Mouse (Mus musculus): ENCODE results near the gene Tpx2.
A peak's percentile ranks its signal among the peaks of the same experiment; 100 is the strongest.

The Tpx2 gene

DNA sequence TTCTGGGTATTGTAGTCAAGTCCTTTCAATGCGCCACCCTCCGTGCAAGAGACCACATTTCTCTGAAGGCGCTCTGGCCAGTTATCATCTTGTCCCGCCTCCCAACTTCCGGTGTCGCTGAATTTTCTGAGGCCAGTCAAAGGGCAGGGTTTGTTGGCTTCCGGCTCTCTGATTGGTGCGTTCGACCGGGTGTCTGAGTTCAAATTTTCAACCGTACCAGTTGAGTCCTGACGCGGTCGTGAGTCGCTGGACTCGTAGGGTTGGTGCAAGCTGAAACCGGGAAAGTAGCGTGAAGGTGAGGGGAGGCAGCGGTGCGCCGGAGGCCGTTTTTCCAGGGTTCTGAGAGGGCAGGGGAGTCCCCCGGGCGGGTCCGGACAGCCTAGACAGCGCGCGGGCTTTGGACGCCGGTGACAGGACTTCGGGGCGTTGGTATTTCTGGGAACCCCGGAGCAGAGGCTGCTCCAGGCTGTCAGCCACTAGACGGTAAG, at the start of gene Tpx2:
Gene Tpx2 (plus strand): TSS at position 150 of the 488 bp plus-strand sequence.
- DNase-seq (ENCODE audit: low read depth, low spot score) = peak; percentile 99

DNA sequence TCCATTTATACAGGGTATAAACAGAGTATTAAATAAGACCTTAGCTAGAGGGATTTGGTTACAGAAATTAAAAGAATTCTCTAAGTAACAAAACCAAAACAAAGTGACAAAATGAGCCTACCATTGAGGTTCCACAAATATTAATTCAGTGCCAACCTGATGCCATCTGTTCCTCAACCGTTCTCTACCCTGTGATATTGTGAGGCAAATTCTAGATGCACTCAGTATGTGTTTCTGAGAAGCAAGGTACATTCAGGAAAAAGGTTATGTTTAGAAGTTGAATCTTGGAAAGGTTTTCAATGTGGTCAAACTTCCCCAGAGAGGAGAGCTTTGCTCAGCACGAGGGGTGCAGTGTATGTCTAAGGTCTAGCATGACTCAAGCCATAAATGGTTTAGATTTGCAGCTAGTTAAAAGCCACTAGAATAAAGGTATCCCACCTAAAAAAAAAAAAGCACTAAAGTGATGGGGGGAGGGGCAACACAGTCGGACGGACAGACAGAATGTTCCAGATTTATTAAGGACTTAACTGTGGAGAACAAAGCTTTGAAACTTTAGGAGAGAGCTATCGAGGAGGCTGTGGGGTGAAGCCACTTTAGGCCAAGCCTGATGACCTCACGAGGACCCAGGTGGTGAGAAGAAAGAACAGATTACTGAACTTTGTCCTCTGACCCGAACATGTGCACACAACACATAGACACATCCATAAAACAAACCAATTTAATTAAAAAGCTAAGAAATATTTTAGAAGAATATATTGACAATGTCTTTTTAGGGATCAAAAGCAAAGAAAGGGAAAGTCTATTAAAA, 47.6 kb upstream of the Tpx2 start:
- DNase-seq (ENCODE audit: low read depth, low spot score) = no peak

DNA sequence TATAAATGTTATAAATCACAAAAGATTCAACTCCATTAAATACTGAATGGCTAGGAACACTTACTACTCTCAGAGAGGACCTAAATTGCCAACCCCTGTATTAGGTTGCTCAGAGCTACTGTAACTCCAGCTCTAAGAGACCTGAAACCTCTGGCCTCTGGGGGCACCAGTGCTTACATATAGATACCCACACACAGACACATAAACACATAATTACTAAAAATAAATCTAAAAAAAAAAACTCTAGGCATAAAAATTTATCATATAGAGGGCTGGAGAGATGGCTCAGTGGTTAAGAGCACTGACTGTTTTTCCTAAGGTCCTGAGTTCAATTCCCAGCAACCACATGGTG, 47.0 kb upstream of the Tpx2 start:
- no peak for DNase-seq (ENCODE audit: low read depth, low spot score)

DNA sequence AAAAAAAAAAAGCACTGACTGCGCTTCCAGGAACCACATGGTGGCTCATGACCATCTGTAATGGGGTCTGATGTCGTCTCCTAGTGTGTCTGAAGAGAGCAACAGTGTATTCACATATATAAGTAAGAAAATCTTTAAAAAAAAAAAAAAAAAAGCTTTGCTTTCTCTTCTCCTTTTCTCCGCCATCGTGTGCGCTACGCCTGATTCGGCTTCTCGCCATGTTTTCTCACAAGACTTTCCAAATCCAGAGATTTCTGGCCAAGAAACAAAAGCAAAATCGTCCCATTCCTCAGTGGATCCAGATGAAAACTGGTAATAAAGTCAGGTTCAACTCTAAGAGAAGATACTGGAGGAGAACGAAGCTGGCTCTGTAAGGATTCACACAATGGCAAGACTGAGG, 45.5 kb upstream of the Tpx2 start:
- DNase-seq (ENCODE audit: low read depth, low spot score) = no peak

DNA sequence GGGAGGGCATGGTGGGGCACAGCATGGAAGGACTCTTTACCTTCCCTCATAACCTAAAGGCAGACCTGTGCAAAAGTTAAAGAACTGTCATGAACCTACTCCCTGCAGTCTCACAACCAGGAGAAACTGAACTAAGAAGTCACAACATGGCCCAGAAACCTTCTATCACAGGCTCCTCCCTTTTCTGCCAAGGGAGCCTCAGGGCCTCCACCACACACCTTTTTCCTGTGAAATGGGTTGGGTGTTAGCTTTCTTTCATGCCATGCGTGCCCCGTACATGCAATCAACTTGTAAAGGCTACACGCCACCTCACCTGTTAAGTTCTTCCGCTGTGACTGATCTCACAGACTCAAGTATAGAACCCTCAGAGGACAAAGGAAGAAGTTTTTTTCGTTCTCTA, 44.7 kb upstream of the Tpx2 start:
- no peak for DNase-seq (ENCODE audit: low read depth, low spot score)

DNA sequence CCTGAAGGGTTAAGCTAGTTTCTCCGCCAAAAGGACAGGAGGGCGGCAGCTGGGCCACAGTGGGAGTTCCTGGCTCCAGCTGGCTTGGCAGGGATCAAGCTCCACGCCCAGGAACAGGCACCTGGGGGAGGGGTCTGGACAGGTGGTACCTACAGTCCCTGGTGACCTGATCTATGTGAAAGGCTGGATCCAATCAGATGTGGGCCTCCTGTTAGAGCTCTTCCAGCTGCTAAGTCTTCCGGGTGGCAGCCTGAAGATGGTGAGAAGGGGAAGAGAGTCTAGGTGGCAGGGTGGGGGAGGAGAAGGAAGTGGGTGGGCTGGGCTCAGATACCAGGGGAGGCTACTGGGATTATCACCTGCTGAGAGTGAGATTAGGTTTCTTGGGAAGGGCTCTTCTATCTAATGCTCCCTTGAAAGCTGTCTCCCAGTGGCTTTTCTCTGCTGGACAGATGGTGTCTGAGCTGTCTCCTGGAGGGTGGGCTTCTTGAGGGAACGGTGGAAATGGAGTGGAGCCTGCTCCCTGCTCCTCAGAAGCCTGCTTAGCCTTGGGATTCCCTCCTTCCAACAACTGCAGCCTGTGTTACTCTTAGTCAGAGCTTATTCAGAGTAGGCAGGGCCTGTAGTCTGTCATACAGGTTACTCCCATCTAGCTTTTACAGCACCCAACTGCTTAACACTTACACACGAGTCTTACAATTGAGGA, 43.2 kb upstream of the Tpx2 start:
- DNase-seq (ENCODE audit: low read depth, low spot score) = no peak

DNA sequence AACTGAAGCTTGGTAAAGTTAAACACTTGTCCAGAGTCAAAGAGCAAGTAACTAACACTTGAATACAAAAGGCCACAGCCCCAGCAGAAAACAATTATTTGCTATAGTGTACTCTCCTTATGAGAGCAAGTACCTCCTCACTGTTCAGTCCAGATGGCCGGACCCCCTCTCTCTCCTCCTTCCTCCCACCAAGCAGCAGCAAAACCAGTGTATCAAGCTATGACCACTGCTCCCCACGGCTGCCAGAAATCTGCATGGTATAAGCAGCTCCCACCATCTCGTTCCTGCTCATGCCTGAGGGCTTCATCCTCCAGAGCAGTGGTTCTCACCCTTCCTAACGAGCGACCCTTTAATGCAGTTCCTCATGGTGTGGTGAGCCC, 42.7 kb upstream of the Tpx2 start:
- DNase-seq (ENCODE audit: low read depth, low spot score) = no peak

DNA sequence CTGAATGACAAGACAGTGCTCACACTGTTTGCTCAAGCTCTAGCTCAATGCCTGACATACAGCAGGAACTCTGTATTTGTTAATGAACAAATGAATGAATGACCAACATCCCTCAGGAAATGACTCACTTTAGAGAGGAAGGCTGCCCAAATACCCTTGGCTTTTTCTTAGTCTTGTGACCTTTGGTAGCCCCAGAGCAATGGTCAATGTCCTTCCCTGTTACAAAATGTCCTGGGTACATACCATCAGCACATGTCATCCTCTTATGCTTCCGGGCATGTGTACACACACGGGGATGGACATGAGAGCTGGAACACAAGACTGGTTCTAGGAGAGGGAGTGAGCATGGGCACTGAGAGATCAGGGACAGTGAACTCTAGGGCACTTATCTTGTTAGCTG, 41.7 kb upstream of the Tpx2 start:
- no peak for DNase-seq (ENCODE audit: low read depth, low spot score)

DNA sequence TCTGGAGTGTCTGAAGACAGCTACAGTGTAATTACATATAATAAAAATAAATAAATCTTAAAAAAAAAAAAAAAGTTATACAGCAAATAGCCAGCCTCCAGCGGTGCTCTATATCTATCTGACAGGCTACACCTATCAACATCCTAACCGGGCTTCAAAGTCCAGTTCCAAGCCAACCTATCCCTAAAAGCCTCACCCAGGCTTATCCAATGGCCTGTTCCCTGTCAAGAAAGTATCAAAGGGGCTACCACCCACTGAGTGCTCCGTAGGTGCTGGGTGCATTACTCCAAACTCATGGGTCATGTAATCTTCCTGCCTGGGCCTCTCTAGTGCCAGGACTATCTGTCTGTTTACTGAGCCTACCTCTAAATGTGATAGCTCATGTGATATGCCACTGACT, 39.6 kb upstream of the Tpx2 start:
- no peak for DNase-seq (ENCODE audit: low read depth, low spot score)

DNA sequence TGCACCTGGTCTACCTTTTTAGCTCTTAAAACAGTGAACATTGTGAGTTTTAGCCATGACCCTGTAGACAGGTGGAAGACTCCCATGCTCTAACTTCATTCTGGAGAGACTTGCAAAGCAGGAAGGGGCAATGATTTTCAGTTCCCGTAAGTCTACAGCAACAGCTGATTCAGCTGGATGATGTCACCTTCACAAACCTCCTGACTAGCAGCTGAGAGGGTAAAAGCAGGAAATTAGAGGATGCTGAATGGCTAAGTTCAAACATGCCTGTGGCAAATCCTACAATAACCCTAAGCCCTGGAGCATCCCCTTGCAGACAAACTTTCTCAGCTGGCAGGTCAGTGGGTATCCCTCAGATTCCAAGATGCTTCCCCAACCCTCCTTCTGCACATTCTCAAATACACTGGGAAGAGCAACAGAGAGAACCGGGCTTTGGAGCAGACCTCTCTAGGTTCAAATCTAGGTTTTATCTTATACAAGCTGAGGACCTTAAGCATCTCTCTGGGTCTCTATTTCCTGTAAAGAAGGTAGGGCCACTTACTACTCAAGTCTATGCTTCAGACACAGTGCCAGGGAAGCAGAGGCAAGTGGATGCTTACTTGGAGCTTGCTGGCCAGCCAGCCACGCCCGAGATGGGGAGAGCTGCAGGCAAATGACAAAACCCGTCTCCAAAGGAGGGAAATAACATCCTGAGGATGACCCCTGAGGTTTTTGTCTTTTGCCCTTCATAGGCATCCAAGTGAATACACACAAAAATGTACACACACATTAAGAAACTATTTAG, 37.4 kb upstream of the Tpx2 start:
- no peak for DNase-seq (ENCODE audit: low read depth, low spot score)

DNA sequence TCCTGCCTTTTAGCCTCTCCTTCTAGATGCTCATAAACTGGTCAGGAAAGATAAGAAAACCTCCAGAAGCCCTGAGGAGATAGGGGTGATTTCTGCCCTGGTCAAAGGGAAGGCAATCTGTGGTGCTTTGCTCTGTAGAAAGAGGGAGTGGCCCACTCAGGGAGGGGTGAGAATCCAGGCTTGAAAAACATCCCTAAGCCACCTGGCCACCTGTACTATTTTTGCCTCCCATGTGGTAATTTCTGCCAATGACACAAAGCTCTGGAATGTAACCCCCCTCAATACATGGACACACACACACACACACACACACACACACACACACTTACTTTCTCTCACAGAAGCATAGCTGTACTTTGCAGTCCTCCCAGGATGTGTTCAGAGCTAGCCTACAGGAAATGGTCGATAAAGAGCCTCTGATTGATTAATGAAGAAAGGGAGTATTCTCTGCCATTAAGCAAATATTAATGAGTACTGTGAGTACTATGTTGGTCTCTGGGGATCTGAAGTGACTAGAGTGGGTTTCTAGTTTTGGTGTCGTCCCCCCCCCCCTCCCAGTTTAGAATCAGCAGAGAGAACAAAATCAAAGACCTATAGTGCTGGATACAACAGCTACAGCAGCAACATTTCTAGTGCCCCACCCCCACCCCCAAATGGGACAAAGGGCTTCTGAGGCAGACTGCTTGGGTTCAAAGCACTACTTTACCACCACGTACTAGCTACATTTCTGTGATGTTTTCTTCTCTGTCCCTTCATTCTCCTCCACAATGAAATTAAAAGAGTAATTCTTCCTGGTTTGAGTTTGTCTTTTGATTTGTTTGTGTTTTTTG, 36.2 kb upstream of the Tpx2 start:
- DNase-seq (ENCODE audit: low read depth, low spot score) = no peak

DNA sequence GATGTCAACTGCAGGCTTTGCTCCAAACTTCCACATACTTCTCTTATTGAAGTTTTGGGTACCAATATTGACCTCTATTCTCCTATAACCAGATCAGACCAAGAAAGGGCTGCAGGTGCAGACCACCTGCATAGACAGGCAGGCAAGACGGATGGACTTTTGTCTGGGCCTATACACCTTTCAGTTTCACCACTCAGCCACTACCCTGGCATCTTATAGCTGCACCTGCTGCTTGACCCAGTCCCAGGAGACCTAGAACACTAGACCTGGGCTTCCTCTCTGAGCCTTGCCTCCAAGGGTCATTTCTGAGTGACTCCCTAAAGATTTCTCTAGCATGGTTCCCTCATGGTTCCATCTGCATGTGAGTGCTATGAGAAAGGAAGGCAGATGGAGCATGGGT, 34.5 kb upstream of the Tpx2 start:
- no peak for DNase-seq (ENCODE audit: low read depth, low spot score)

DNA sequence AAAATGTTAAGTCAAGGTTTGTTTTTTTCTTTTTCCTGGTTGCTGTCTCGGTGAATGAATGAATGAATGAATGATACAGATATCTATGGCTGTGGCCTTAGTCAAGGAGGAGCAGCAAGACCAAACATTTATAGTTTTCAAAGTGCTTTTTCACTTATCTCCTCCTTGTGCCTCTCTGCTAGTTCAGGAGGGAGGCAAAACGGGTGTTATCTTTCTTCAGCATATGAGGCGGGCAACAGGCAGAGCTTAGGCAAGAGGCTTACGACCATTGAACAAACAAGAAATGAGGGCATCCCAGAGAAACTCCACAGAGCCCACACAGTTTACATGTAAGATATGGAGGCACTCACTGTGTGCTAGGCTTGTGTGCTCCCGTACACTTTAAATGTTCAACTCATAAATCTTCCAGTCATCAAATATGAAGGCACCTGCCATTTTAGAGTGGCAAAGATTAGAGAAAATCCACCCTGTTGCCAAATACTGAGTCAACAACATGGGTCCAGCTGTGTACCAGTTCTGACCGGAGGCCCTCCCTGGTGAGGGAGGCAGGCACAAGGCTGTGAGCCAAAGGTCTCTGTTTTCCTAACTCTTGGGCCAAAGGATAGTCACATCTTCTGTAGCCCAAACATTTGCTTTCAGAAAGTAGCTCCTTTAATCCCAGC, 33.4 kb upstream of the Tpx2 start:
- DNase-seq (ENCODE audit: low read depth, low spot score) = no peak

DNA sequence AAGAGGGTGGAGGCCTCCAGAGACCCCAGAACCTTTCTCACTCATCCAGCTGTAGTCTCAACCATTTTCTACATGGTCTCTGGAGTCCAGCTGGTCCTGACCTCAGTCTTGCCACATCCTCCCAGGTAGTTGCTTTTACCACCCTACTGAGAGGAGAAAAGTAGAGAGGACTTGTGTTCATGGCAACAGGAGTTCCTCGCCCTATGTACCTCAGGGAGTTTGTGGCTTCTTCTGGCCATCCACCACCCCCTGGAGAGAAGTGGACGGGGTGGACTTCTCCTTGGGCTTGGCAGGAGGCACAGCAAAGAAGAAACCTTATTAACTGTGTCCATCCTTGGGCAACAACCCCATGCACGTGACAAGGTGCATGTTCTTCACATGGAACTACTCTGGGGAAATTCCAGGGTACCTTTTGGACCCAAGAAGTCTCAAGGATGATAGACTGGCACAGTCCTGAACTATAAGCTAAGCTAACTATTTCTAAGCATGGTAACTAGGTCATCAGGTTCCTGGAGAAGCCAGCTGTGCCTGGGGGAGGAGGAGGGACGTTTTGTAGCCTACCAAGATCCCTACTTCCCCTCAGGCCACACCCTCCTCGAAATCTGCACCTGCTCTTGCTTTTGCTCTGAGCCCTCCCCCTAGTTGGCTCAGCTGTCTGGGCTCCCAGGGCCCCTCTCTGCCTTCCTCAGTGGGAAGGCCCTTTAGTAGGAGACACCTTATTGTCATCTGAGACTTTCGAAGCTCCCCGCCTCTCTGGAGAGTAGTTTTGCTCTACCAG, 31.7 kb upstream of the Tpx2 start:
- no peak for DNase-seq (ENCODE audit: low read depth, low spot score)

DNA sequence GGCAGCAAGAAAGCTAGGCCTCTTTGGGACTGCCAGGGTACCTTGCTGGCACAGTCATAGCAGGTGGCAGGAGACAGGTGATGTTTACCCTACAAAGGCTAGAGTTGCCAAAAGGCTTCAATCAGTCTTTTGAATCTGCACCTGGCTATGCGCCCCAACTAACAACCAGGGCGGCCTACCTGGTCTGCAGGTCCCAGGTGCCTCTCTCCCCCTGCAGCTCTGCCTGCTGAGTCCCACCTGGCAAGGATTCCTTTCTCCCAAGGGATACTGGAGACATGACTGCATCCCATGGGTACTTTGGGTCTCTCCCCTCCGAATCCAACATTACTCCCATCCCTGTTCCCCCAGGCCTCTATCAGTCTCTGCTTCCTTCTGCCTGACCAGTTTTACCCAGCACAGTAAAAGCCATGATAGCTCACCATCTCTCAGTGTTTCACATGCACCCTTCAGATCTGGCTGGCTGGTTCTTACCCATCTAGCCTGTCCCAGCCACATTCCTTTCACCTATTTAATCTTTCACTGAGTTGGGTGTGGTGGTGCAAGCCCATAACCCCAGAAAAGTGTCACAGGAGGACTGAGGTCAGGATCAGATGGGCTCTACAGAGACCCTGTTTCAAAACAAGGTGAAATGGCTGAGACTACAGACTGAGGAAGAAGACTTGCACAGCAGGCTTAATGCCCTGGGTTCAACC, 31.0 kb upstream of the Tpx2 start:
- DNase-seq (ENCODE audit: low read depth, low spot score) = no peak

DNA sequence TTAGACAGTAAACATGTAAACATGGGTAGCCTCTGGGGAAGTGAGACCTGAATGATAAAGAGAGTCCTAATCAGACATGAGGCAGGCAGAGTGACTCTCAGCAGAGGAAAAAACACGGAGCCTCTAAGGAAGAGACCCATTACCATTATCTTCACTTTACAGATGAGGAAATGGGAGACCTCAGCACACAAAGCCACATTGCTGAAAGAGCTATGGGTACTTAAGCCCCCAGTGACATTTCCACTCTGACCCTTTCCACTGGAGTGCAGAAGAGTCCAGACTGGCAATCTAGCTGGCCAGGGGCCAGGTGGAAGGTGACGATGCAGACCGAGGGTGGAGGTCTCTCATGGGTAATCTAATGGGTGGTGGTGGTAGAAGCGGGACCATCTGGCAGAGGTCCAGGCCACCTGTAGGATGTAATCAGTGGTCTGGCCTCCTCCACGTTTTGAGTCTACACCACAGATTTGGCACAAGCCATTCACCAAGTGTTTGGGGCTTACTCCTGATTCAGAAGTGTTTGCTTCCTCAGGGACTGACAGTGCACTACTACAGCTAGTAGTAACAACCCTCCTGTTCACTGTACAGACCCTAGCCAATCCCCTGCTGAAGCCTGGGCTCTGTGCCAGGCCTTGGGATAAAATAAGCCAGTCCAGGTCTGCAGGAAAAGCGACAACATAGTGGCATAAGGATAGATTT, 30.0 kb upstream of the Tpx2 start:
- DNase-seq (ENCODE audit: low read depth, low spot score) = no peak

DNA sequence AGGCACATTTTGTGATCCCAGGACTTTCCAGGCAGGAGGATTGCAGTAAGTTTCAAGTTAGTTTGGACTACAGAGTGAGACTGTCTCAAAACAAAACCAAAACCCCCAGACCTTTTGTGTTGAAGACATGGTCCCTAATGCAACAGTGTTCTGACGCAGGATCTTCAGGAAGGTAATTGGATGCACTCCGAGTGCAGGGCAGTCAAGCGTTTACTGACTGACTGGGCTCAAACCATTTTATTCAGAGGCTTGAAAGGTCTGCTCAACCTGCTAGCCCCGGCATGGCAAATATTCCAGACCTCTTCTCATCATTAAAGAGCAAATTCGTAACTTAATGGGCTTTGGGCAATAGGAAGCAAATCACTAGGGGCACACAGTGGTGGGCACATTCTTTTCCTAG, 29.1 kb upstream of the Tpx2 start:
- DNase-seq (ENCODE audit: low read depth, low spot score) = no peak

DNA sequence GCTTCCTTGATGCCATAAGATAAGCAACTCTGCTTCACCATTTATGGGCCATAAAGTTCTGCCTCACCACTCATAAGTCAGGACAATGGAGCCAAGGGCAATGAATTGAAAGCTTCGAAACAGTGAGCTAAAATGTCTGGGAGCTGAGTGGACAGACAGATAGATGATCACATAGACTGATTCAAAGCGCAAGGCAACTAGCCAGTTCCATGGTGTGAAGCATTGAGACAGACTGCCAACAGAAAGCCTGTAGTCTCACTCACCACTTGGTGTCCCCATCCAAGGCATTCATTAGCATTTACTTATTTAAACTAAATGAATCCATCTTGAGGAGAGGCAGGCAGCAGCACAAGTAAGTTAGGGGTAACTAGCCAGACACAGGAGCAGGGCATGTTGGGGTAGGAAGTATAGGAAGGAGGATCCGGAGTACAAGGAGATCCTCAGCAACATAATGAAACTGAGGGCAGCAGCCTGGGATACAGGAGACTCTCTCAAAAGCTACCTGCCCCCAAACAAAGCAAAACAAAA, 28.6 kb upstream of the Tpx2 start:
- no peak for DNase-seq (ENCODE audit: low read depth, low spot score)

DNA sequence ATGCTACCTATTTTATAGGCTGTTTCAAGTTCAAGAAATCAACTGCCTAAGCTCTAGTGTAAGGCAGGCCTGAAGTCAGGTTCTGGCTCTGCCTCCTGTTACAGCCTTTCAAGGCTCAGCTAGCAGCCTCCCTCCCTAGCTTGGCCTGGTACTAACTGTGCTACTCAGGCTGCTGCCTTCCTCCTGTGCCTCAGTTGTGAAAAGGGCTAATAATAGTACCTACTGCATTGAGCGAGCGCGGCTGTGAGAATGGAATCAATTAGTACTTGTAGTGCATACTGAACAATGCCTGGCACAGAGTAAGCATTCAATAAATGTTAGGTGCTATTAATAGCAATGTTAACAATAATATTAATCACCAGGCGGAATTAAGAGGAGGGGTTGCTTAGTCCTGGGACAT, 27.8 kb upstream of the Tpx2 start:
- no peak for DNase-seq (ENCODE audit: low read depth, low spot score)
